Comparison of ENCODE assay signal across 12 mouse cellular contexts in the genomic region with DNA sequence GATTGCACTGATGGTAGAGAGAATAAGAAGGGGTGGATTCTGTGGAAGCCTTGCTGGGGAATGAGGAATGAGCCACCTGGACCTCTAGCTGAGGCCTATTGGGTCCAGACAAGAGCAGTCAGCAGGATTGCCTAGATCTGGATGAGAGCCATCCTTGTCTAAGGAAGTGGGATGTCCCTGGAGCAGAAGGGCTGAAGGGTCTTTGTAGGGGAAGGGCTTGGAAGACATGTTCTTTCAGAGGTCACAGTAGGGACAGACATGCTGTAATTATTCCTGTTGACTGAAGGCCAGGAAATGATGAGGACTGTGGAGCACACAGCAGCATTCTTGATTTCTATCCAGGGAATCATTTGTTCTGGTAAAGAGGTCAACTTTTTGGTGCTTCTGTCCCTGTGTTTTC.
DNase-seq lines count a peak whose midpoint lies in the region; ATAC-seq and TF ChIP-seq lines count a peak whose summit lies in the region.
"Had no signal": no experiment of that assay in that cellular context is flagged by ENCODE, and none has a peak within 500 bp of the region (broad histone marks: within the 10 kb centered on the region; RNA-seq: fewer than 3 reads in every experiment).

No protein-coding gene starts in this region.

- no peak for TF ChIP-seq CTCF in hindbrain, postnatal 0 days (IDR thresholded peaks at IDR 0.05; ENCODE audit: low read depth)

- H3K9me3 ChIP-seq in hindbrain, postnatal 0 days (ENCODE audit: low read length): no peaks in the 10 kb centered on the region
- H3K9me3 ChIP-seq in hindbrain, embryonic 10.5 days: no peaks in the 10 kb centered on the region
- H3K9me3 ChIP-seq: limb, embryonic 12.5 days; midbrain, embryonic 12.5 days had no signal

- peak; percentile 53 for DNase-seq in hindbrain, postnatal 0 days (ENCODE audit: low spot score)
- no peak for DNase-seq in hindbrain, embryonic 10.5 days (ENCODE audit: low spot score)
- DNase-seq in cerebellum, adult 9-10 months: peak; percentile 59
- peak; percentile 12 for DNase-seq in kidney, postnatal 10 days
- DNase-seq in embryo, embryonic 11 days: no peak
- DNase-seq in frontal cortex, postnatal 36 days (ENCODE audit: low spot score in 2 of 2): no peak
- no peak for DNase-seq in gastrocnemius, postnatal 36 days
- DNase-seq: thymus, postnatal 4 days had no signal

- no peaks in the 10 kb centered on the region for H3K4me1 ChIP-seq in hindbrain, postnatal 0 days (ENCODE audit: insufficient read depth, low read length)
- no peaks in the 10 kb centered on the region for H3K4me1 ChIP-seq in hindbrain, embryonic 10.5 days (replicated peaks)
- H3K4me1 ChIP-seq: limb, embryonic 12.5 days; midbrain, embryonic 12.5 days had no signal

- no peaks in the 10 kb centered on the region for H3K36me3 ChIP-seq in hindbrain, postnatal 0 days (ENCODE audit: insufficient read depth, low read length)
- H3K36me3 ChIP-seq in hindbrain, embryonic 10.5 days: no peaks in the 10 kb centered on the region
- H3K36me3 ChIP-seq: limb, embryonic 12.5 days; midbrain, embryonic 12.5 days had no signal

- intact Hi-C loops in gastrocnemius, postnatal 36 days (cut with DNase I): no loop called here

- H3K27ac ChIP-seq in hindbrain, postnatal 0 days: no peak overlapping the region
- no peak overlapping the region for H3K27ac ChIP-seq in hindbrain, embryonic 10.5 days
- H3K27ac ChIP-seq: limb, embryonic 12.5 days; midbrain, embryonic 12.5 days had no signal

- no peak overlapping the region for H3K4me3 ChIP-seq in hindbrain, postnatal 0 days (ENCODE audit: low read length)
- no peak overlapping the region for H3K4me3 ChIP-seq in hindbrain, embryonic 10.5 days
- H3K4me3 ChIP-seq: limb, embryonic 12.5 days; midbrain, embryonic 12.5 days had no signal

- H3K9ac ChIP-seq in hindbrain, postnatal 0 days (replicated peaks; ENCODE audit: low read length): no peak overlapping the region
- H3K9ac ChIP-seq: limb, embryonic 12.5 days; midbrain, embryonic 12.5 days had no signal

- no peaks in the 10 kb centered on the region for H3K27me3 ChIP-seq in hindbrain, postnatal 0 days (ENCODE audit: insufficient read depth, low read length)
- H3K27me3 ChIP-seq in hindbrain, embryonic 10.5 days (ENCODE audit: insufficient read depth, poor library complexity, severe bottlenecking): no peaks in the 10 kb centered on the region
- H3K27me3 ChIP-seq: limb, embryonic 12.5 days; midbrain, embryonic 12.5 days had no signal

- no peak overlapping the region for H3K4me2 ChIP-seq in hindbrain, postnatal 0 days (ENCODE audit: low read depth, low read length)
- H3K4me2 ChIP-seq: limb, embryonic 12.5 days; midbrain, embryonic 12.5 days had no signal

- peak; percentile 74 for ATAC-seq in hindbrain, postnatal 0 days
- ATAC-seq in cerebellum, adult (ENCODE audit: insufficient number of reproducible peaks, low FRiP score, low TSS enrichment): peak; percentile 69
- ATAC-seq: activated CD4-positive, CD25-positive, alpha-beta regulatory T cell, adult 4 months had no signal

Comparison
In these comparisons a context has a peak if more than half of its experiments do, and no peak if none do; other contexts are left out.
1. DNase-seq: peak in hindbrain, postnatal 0 days (single experiment), cerebellum, adult 9-10 months (single experiment) and kidney, postnatal 10 days (single experiment); none in hindbrain, embryonic 10.5 days (single experiment), embryo, embryonic 11 days (single experiment), frontal cortex, postnatal 36 days (0 of 2) and gastrocnemius, postnatal 36 days (0 of 2).